Mouse (Mus musculus) brain, embryonic 14.5 days (tissue): ENCODE measurements at regions not wholly inside any gene's neighbourhood (a gene's known extent, or its start where the extent isn't known, plus 50 kb on each side); places are given as distances from the start of the nearest gene placed in this dataset.

ENCODE experiments used
- CTCF ChIP-seq: fragments of 200-500 bp; IDR thresholded peaks from 2 replicates; pipeline ENCODE4 v1.5.1; 2012; ENCODE audit warnings: inconsistent platforms, mild to moderate bottlenecking, moderate library complexity, borderline replicate concordance; ENCODE audit not compliant: insufficient read depth, insufficient read length; ENCODE audit errors: extremely low read depth
- POLR2A ChIP-seq: fragments of 200-500 bp; IDR thresholded peaks from 2 replicates; pipeline ENCODE4 v1.6.1; 2012; ENCODE audit warnings: mild to moderate bottlenecking, inconsistent platforms, borderline replicate concordance; ENCODE audit not compliant: poor library complexity, insufficient read depth, insufficient read length, severe bottlenecking; ENCODE audit errors: extremely low read depth

- TF ChIP-seq CTCF (no peak), POLR2A (no peak)
Measured at GRCm38 (mm10) chr4:72400759-72401158, 200.0 kb upstream of the Tle1 start.
